Mouse (Mus musculus): ENCODE results near the gene Rps21.

Gene Rps21

DNA sequence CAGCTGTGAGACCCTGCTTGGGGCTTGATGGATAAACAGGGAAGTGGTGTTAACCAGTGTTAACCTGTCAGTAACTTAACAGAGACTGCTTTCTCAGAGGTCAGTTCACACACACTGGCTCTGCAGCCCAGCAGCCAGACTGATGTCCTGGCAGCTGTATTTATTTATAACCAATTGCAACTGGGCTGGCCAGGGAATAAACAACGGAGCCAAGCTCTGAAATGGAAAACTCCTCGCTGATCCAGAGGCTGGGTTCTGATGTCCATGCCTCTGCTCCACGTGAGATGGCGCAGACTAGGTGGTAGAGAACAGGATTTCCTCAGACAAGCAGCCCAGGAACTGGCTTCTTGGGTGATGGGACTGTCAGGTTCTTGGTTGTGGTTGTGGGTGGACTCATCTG lies 34.8 kb downstream of the Rps21 start:
- peak; percentile 60 for DNase-seq

GRCm38 (mm10) chr2:180292906-180293305 lies 35.7 kb downstream of the Rps21 start:
- DNase-seq, result no peak

DNA sequence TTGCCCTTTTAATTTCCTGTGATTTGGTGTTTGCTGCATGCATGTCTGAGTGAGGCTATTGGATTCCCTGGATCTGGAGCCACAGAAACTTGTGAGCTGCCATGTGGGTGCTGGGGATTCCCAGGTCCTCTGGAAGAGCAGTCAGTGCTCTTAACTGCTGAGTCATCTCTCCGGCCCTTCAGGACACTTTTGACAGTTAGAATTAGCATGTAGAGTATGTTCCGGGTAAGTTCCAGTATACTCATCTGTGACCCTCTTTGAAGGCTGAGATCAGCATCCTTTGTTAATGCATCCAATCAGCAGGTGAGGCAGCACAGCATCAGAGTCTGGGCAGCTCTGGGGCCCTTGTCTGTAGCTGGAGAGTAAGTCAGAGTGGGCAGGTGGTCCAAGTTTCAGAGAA lies 43.1 kb downstream of the Rps21 start:
- DNase-seq, result no peak

DNA sequence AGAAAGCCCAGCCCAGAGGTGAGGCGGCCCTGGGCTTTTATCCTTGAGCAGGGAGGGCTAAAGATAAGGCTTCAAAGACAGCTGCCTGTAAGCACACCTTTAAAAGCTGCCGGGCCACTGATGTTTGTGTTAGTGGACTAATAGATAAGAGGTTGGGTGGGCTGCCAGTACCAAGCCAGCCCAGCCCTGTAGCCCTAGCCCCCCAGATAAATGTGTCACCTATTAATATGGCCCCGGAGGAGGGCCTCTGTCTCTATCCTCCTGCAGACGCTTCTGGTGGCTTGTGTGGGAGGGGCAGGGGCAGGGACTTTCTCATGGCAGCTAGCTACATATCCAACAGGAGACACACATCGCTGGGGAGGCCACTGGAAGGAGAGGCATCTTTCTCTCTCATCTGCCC lies 43.6 kb downstream of the Rps21 start:
- no peak for DNase-seq

GRCm38 (mm10) chr2:180302201-180302600 lies 45.0 kb downstream of the Rps21 start:
- DNase-seq, result no peak

DNA sequence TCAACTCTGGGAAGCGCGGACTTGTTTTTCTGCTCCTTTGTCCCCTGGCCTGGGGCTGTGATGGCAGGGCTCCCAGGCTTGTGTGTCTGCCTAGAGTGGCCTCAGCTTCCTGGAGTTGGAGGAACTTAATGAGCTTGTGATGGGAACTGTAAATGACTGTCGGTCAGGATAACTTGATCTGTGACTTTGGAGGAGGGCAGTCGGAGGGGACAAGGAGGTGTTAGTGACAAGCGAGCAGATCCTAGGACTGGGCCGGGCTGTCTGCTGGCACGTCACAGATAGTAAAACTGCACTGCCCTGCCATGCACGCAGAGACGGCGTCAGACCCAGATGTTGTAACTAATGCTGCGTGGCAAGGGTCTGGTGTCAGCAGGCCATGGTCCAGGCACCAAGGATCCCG lies 46.3 kb downstream of the Rps21 start:
- peak; percentile 82 for DNase-seq

GRCm38 (mm10) chr2:180304554-180304953 lies 47.4 kb downstream of the Rps21 start:
- DNase-seq, result no peak

GRCm38 (mm10) chr2:180305490-180305889 lies 48.3 kb downstream of the Rps21 start:
- DNase-seq, result no peak

GRCm38 (mm10) chr2:180306009-180306408 lies 48.8 kb downstream of the Rps21 start:
- peak; percentile 46 for DNase-seq

DNA sequence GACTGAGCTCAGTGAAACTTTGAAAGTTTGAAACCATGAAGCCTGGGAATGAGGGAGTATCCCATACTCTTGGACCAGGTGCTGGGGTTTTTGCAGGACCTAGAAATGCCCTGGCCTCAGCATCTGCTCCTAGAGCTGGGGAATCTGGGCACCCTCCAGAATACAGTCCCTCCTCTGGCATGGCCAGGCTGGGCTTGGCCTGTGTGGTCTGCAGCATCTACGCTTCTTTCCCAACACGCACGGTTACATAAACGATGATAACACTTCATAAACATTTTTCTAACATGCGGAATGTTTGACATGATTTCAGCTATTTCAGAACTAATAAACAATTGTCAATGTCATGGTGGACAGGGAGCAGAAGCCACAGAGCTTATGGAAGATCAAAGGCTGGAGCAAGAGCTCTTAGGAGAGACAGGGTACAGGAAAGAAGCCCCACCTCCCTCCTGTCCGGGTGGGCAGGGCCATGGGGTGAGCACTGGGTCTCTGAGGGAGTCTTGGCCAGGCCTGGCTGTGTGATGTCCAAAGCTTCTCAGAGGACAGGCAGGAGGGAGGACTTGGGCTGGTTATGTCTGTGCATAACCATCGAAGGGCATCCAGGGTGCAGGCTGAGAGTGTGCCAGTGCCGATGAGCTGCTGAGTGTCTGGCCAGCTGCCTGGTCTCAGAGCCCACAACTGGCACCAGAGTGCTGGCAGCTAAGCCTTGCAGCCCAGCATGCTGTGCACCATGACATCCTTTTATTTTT lies 49.4 kb downstream of the Rps21 start:
- DNase-seq, result peak; percentile 90

DNA sequence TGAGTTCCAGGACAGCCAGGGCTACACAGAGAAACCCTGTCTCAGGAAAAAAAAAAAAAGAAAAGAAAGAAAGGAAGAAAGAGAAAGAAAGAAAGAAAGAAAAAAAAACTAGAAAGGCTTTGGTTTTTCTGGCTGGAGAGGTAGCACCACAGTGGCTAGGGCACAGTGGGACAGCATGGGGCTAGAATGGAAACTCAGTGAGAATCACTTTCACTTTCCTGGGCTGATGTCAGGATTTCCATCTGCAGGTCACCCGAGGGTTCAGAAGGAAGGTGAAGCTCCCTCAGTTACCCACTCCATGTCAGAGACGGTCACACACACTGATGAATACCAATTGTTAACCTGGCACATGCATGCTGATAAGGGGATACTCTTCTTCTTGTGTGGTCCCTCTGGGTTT lies 50.5 kb downstream of the Rps21 start:
- DNase-seq, result no peak
